Mouse (Mus musculus) layer of hippocampus, adult 9-11 months (tissue): ENCODE data around the gene Ipo11.
"Not testable (repeated sequence)": the region's sequence is repeated elsewhere in the genome, so short reads cannot be mapped to it uniquely, and the experiment has no call there.

Source experiments
- DNase-seq: peaks from one replicate; pipeline ENCODE4 v3.0.0; 2022

The Ipo11 gene

DNA sequence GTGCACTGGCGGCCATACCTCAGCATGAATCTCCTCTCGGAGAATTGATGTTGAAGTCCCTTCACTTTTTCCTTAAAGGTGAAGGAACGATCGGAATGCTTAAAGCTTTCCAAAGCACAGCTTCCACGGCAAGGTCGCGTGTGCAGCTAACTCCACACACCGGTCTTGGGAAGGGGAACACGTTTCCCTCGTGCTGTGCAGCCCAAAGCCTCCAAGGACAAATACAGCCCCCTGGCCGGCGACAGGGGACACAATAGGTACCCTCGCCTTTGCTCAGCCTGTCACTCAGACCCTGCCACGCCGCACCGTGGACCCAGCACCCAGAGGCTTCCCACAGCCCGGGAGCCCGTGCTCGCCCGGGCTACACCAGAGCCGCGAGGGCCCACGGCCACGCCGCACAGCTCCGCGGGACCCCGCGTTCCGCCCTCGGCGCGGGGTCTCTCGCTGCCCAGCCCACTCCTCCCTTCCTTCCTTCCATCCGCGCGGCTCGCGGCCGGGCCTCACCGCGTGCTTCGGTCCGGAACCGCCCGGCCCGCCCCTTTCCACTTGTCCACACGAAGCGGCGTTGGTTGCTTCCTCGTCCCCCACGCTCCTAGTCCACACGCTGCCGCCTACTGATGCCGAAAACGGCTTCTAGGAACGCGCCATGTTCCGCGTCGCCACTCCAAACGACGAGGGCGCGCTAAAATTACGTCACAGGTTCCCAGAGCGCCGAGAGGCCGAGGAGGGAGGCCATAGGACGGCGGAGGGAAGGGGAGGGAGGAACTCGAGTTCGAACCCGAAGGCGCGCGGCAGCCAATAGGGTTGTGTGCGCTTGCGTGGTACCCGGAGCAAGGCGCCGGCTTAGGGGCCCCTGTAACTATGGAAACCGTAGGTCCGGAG, at the start of gene Ipo11:
Gene Ipo11 (minus strand): TSS at position 703 of the 882 bp plus-strand sequence.
- peak; percentile 94 for DNase-seq

DNA sequence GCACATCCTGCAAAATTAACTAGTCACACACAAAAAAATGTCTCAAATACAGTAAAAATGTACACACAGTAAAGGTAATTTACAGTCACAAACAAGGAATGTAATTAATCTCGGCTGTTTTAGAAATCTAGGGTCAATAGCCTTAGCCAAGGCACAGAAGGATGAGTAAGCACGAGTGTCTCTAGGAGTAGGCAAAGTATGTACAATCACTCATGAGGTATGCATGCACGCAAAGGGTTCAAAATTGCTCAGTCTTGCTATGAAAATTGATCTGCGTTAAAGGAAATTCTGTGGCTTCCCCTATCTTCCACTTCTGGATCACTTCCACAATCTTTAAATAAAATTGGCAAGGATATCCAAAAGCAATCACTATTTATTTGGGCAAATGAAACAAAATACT, 24.7 kb upstream of the Ipo11 start:
- DNase-seq, result no peak

DNA sequence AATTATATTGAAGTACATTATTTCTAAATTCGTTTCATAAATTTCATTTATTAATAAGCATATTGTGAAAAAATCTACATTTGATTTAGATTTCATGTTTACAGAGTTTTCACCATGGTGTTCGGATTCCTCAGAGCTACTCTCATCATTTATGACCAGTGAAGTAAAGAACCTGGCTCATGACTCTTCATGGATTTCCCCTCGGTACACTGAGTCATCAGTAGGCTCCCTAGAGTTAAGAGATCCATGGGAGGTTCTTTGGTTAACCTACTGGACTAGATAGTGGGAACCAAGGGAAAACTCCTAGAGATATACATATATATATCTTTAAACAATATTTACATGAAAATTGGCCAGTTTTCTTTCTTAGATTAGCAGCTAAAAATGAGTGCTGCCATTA, 23.8 kb upstream of the Ipo11 start:
- DNase-seq, result no peak

DNA sequence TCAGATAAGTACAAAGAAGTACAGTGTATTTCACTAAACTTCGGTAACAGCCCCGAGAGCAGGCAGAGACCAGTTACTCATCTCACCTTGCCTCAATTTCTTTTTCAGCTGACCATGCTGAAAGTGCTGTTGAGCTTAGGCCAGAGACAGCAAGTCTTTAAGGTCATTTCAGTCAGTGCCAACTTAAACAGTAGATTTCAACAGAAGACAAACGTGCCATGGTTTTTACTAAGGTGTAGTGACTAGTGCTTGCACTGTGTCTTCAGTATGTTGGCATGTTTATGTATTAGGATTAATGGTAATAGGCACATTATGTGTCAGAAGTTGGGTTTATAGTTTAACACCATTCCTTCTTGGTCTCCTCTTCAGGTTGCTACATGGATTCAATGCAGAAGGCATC, 21.5 kb upstream of the Ipo11 start:
- no peak for DNase-seq

DNA sequence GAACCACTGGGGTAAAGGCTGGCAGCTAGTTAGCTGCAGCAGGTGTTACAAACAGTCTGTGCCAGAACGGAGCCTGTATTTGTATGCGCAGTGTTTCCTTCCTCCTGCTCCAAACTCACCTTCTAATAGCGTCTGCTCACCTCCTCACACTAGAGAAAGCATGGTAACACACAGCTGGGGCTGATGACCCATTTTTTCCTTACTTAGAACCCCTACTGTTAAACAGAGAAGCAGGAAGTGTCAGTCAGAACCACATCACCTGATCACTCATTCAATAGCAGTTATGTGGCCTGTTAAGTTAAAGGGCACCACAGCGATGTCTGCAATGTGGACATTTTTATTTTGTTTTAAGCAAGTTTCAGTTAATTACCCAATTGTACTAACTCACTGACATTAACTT, 20.8 kb upstream of the Ipo11 start:
- no peak for DNase-seq

DNA sequence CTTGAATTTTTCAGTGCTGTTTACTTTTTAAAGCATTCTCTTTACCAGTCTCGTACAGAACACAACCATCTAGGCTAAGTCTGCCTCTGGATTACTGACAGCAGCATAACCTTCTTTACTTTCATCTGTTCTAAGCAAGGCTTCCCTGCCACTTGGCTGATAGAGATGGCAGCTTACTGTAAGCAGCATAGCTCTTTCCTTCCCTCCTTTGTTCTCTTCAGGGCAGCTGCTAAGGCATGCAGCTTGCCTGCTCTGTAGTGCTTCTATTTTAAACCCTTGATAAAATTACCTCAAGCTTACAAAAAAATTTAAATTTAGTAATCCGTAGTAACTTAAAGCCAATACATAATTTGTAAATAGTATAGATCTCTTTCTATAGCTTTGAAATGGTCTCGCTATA, 18.1 kb upstream of the Ipo11 start:
- DNase-seq, result no peak

DNA sequence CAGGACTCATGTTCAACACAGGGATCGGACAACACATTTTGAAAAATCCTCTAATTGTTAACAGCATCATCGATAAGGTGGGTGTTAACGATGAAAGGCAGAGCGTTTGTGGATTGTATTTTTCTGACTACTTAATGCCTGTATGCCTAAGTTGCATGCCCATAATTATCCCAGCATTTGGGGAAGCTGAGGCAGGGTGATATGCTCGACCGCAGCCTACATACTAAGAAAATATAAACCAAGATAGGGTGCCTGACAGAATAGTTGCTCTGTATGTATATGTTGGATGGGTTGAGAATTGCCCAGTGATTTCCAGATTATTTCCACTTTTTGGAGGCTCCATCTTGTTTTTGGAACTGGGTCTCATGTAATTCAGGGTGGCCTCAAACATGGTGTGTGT, 10.8 kb upstream of the Ipo11 start:
- no peak for DNase-seq

DNA sequence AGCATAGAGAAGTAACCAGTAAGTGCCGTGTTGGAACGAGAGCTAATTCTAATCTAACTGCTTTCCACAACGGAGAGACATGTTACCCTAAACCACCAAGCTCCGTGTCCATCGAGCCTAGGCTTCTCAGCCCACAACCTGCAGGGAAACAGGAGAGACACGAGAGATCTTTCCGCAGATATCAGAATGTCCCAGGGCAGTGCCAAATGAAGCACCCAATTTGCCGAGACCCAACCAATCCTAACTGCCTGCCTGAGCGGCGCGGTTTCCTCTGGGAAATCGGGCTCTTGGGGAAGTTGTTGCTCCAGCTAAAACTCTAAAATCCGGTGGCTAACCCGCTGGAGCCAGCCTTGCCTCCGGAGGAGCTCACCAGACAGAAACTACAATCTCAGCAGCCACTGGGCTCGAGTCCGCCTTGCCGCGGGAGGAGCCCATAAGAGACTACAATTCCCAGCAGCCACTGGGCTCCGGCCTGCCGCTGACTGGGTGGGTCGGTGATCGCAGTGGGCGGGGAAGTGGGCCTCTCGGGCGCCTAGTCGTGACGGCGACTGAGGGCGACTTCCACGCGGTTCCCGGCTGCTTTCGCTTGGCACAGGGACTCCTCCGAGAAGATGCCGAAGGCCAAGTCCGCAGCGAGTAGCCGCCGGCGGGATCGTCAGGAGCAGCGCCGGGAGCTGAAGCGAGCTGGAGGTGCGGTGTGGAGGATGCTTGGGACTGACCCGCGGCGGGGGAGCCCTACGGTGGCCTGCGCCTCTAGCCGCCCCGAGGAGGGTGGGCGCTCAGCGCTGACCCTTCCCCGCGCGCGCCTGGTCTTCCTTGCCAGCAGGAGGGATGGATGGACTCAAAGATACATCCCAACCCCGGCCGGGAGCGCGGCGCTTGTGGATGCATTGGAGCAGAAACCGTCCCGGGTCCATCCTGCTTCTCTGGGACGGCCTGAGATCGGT, 10.1 kb upstream of the Ipo11 start, which contains the start of gene Dimt1:
Gene Dimt1 (plus strand): TSS at position 534 of the 947 bp plus-strand sequence.
- peak; percentile 96 for DNase-seq

DNA sequence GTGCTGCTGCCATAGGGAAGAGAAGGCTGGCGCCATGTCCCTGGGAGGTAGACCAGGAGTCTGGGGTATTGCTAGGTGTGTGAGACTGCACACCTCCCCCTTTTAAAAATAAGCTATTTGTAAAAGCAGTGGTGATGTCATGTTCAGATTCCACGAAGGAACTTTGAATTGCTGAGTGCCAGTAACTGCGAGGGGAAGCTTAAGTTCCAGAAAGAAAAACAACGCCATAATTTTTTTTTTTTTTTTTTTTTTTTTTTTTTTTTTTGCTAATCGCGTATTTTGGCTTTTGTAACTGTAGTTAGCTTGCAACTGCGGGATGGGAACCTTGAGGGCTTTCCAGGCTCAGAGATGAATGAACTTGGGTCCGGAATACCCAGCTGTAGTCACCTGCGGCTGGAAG, 8.8 kb upstream of the Ipo11 start:
- no peak for DNase-seq

DNA sequence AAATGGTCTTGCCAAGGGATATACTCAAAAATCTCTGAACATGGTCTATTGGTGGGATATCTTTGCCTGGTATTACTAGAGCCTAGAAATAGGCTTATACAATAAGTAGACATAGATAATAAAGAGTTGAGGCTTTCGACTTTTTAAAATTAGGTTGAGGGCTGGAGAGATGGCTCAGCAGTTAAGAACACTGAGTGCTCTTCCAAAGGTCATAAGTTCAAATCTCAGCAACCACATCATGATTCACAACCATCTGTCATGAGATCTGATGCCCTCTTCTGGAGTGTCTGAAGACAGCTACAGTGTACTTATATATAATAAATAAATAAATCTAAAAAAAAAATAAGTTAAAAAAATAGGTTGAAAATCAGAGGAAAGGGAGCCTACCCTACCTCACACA, 6.0 kb upstream of the Ipo11 start:
- no peak for DNase-seq

DNA sequence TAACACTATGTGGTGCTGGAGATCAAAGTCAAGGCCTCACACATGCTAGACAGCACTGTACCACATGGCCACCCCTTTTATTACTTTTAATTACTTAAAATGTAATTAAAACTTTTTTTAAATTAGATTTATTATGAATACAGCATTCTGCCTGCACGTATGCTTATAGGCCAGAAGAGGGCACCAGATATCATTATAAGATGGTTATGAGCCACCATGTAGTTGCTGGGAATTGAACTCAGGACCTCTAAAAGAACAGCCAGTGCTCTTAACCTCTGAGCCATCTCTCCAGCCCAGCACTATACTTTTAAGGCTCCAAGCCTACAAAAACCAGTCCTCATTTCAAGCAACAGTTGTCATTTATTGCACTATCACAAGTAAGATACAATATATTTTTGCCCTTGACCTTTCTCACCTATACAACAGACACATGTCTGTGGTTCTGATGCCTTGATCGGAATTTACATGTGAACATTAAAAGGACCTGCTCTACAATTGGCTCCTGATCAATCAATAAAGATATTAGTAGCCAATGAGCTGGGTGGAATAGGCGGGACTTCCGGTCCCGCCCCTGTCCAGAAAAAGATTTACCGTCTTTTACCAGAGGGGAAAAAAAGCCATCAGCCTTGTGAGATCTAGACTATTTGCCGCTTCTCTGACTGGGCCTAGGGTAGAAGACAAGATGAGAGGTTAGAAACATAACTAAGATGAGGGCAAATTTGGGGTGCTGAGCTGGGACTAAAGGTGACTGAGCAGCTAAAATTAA, 4.6 kb upstream of the Ipo11 start:
- no peak for DNase-seq

DNA sequence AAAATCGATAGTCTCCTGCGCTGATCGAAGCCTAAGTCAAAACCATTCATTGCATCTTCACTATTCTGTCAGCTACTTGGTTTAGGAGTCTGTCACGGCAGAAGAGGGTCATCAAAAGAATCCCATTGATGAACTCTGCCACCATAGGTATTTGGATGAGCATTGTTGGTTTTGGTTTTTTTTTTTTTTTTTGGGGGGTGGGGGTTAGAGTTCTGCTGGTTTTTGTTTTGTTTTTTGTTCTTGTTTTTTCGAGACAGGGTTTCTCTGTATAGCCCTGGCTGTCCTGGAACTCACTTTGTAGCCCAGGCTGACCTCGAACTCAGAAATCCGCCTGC, 347 bp upstream of the Ipo11 start:
- DNase-seq, result no peak

DNA sequence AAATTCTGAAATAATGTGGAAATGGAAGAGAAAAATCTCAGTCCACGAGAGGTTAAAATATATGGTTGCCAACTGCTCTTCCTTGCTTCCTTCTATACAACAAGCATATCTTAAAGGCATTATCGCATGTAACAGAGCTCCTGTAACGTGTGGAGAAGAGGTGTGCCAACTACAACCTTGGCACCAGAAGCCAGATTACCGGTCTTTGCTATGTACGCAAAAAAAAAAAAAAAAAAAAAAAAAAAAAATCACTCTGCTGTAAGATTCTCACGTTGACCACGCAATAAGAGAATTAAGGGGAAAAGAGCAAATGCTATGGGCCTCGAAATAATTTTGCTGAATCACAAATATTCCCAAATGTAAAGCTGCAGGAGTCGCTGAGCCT, 895 bp downstream of the Ipo11 start:
- no peak for DNase-seq

DNA sequence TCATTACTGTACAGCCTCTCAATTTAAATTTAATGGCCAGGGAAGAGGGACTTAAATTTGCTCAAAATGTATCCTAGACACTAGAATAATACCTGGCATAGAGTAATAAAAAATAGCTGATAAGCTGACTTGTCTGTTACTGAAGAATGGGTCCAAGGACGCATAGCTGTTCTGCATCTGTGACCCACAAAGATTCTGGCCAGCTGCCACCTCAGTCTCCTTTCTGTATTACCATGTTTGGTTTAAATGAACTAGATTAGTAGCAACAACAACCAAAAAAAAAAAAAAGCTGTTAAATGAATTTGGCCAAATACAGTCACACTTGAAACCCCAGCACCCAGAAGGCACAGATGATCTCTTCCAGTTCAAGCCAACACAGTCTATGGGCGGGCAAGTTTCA, 7.6 kb downstream of the Ipo11 start:
- DNase-seq, result no peak

DNA sequence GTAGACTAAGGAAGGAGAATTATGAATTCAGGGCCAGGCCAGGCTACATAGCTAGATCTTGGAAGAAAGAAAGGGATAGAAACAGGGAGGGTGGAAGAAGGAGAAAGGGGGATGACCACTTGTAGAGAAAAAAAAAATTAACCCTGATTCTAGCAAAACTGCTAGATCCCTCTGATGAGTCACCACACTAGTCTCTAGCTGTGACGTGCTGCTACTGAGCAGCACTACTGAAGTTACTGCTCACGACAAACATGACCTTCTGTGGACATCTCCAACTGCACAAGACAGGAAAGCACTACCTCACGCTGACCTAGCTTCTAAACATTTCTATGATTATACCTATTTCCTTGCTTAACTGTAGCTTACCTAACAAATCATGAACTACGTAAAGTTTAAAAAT, 8.5 kb downstream of the Ipo11 start:
- DNase-seq, result no peak

DNA sequence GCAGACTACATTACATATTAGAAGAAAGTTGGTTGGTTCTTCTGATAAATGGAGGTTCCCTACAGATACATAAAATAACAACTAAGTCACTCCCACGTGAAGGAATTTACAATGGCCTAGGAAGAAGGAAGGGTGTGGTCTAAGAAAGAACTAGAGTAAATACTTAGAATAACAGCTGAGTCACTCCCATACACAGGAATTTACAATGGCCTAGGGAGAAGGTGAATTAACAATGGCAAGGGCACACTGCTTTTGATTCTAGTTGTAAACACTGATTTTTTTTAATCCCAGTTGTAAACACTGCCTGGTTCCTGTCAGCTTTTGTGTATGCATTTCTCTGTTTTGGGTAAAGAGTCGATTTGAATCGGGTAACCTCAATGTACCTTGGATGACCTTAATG, 10.8 kb downstream of the Ipo11 start:
- DNase-seq, result not testable (repeated sequence)

DNA sequence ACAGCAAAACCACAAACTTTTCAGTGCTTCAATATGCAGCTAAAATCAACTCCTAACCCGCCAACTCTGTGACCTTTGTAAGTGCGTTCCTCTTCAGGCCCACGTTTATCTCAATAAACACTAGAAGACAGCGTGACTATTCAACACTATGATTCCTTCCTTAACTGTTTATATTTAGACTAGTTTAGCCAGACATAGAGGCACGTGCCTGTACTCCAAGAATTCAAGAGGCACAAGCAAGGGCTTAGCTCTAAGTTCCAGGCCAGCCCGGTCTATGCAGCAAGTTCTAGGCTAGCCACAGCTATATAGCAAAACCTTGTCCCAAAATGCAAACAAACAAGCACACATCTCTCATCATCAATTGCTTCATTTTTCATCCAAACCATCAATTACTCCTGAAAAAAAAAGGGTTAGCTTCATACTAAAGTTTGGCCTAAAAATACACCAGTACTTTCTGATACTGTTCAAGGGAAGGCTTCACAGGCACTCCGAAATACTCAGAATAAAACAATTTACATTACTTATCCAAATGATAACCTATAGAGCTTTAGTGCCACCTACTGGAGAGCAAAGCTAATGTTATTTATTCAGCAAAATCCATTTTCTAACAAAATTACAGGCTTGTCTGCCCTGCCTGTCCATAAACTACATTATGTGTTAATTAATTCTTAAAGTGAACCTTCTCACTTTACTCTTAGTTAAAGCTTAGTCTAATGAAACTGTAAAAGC, 18.3 kb downstream of the Ipo11 start:
- DNase-seq, result no peak

DNA sequence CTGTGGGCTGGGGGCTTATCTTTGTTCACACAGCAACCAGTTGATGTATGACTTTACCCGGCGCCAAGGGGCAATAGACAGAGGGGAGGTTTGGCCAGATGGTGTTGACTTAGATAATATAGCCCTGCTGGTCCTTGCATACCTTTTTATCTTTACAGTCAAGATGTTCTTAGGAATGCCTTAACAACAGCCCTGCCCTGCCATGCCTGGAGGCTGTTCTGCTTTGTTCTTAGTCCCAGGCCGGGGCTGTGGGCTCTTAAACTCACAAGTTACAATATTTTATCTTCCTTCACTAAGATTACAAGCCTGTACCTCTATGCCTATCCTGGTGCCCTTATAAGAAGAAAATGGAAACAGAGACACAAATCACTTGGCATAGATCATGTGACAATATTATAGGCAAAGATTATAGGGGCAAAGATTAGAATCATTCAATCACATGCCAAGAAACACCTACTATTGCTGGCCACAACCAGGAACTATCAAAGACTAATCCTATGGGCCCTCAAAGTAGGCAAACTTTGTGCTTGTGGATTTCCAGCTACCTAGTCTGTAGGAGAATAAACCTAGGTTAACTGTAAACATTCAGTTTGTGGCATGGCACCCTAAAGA, 23.5 kb downstream of the Ipo11 start:
- no peak for DNase-seq

DNA sequence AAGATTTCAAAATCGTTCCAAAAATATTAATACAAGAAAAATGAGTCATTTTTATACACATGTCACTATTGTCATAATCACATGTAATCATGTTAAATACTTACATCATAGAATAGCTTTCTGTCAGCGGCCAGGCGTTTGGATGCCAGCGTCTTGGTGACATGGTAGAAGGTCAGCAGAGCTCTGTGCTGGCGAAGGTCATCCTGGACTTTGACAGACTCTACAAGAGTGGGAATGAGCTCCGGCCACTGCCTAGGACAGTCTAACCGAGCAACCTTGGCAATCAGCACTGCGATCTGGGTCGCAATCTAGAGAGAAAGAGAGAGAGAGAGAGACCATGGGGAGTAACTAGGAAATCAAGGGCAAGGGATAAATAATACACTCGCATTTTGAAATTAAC, 26.7 kb downstream of the Ipo11 start:
- DNase-seq, result no peak

DNA sequence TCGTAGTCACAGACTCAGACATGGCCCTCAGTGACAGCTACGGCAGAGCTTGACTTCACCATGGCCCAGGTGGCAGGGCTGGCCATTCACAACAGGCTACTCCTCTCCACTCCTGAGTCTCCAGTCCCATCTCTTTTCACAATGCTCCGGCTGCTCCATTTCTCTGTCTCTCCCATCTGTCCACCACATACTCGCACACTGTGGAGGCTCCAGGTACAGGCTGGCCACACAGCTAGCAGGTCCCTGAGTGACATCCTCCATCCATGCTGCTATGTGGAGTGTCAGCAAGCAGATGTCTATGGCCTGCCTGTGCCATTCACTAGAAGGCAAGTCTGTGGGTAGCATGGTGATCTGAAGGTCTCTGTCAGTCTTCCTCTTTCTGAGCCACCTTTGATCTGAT, 29.5 kb downstream of the Ipo11 start:
- DNase-seq, result no peak

DNA sequence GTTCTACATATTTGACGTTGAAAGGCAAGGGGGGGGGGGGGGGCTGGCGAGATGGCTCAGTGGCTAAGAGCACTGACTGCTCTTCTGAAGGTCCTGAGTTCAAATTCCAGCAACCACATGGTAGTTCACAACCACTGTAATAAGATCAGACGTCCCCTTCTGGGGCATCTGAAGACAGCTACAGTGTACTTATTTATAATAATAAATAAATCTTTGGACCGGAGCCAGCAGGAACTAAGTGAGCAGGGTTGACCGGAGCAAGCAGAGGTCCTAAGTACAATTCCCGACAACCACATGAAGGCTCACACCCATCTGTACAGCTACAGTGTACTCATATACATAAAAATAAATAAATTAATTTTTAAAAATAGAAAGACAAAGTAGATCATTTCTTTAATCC, 31.6 kb downstream of the Ipo11 start:
- not testable (repeated sequence) for DNase-seq

DNA sequence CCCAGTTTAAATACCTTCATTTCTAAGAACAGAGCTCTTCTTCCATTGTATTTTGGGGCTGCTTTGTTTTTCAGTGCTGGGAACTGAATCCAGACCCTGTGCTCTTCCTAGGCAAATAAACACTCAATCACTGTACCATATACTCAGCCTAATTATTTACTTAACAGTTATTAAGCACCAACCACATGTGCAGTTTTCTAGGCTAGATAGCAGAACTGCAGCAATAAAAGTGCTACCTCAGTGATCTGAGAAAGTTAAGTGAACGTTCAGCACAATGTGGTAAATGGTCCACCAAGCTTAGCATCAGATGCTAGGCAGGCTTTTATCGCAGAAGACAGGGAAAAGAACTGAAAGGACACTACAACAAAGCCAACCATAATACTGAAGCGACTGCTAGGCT, 32.1 kb downstream of the Ipo11 start:
- DNase-seq, result no peak
